In genomic region chr1:55085781-55086366, GRCm38 (mm10) we compare ENCODE assay signal across 8 mouse cellular contexts. TPM values are rescaled to one million over a fixed set of nuclear protein-coding genes. Genes with fewer than 3 reads are reported as not detected.
DNase-seq lines count a peak whose midpoint lies in the region; ATAC-seq and TF ChIP-seq lines count a peak whose summit lies in the region.

No protein-coding gene starts in this region.

- H3K4me3 ChIP-seq in kidney, postnatal 0 days (replicated peaks; ENCODE audit: low read depth, low read length): no peak overlapping the region
- H3K4me3 ChIP-seq in kidney, adult 2 months (ENCODE audit: insufficient read depth, low read depth, low read length): no peak overlapping the region
- peak overlapping the region; percentile 98 for H3K4me3 ChIP-seq in embryonic facial prominence, embryonic 14.5 days (ENCODE audit: low read depth, low read length)
- peak overlapping the region; percentile 97 for H3K4me3 ChIP-seq in limb, embryonic 10.5 days
- no peak overlapping the region; the same call in 1 of the 2 replicates for H3K4me3 ChIP-seq in neural tube, embryonic 14.5 days (ENCODE audit: low read depth, low read length)

- H3K9ac ChIP-seq in kidney, postnatal 0 days (ENCODE audit: low read depth, low read length): no peak overlapping the region
- peak overlapping the region; percentile 94; the same call in 1 of the 2 replicates for H3K9ac ChIP-seq in embryonic facial prominence, embryonic 14.5 days (ENCODE audit: low read depth, low read length)
- no peak overlapping the region for H3K9ac ChIP-seq in neural tube, embryonic 14.5 days (replicated peaks; ENCODE audit: low read depth, low read length)

- DNase-seq in kidney, postnatal 0 days (ENCODE audit: low spot score): no peak
- no peak for DNase-seq in kidney, adult 2 months
- no peak for DNase-seq in embryonic facial prominence, embryonic 14.5 days (ENCODE audit: low spot score)
- no peak for DNase-seq in limb, embryonic 10.5 days (ENCODE audit: low spot score)
- no peak for DNase-seq in thymus, postnatal 10 days (ENCODE audit: low spot score in 2 of 2)
- no peak for DNase-seq in right cerebral cortex, adult 2 months (ENCODE audit: low spot score in 2 of 2)

- H3K9me3 ChIP-seq in kidney, postnatal 0 days (replicated peaks; ENCODE audit: low read length): no peaks in the 10 kb centered on the region
- H3K9me3 ChIP-seq in embryonic facial prominence, embryonic 14.5 days (ENCODE audit: control insufficient read depth, low read length): 0 out of 2 replicates have a peak, but pooled peaks cover 7% of the 10 kb centered on the region
- no peaks in the 10 kb centered on the region for H3K9me3 ChIP-seq in limb, embryonic 10.5 days (replicated peaks)
- no peaks in the 10 kb centered on the region for H3K9me3 ChIP-seq in neural tube, embryonic 14.5 days (ENCODE audit: control insufficient read depth, low read length)

- 0 out of 2 replicates have a peak, but pooled peaks cover 4% of the 10 kb centered on the region for H3K4me1 ChIP-seq in kidney, postnatal 0 days (replicated peaks; ENCODE audit: insufficient read depth, low read length)
- H3K4me1 ChIP-seq in kidney, adult 2 months (ENCODE audit: control insufficient read depth, insufficient read depth, low read length): peaks cover 2% of the 10 kb centered on the region; the same call in 1 of the 2 replicates
- H3K4me1 ChIP-seq in embryonic facial prominence, embryonic 14.5 days (ENCODE audit: control insufficient read depth, insufficient read depth, low read length): peaks cover 18% of the 10 kb centered on the region
- H3K4me1 ChIP-seq in limb, embryonic 10.5 days: peaks cover 32% of the 10 kb centered on the region
- H3K4me1 ChIP-seq in neural tube, embryonic 14.5 days (ENCODE audit: control insufficient read depth, insufficient read depth, low read length): peaks cover 14% of the 10 kb centered on the region

- ATAC-seq in kidney, postnatal 0 days (replicated peaks; ENCODE audit: low FRiP score, low read depth): no peak
- no peak for ATAC-seq in embryonic facial prominence, embryonic 14.5 days (ENCODE audit: low read depth)
- ATAC-seq in neural tube, embryonic 14.5 days (ENCODE audit: low read depth): no peak
- no peak for ATAC-seq in CD4-positive, CD25-positive, alpha-beta regulatory T cell, adult 4 months

- H3K4me2 ChIP-seq in kidney, postnatal 0 days (ENCODE audit: low read length): peak overlapping the region; percentile 82
- peak overlapping the region; percentile 92 for H3K4me2 ChIP-seq in embryonic facial prominence, embryonic 14.5 days (ENCODE audit: low read depth, low read length)
- peak overlapping the region; percentile 94; the same call in 1 of the 2 replicates for H3K4me2 ChIP-seq in neural tube, embryonic 14.5 days (ENCODE audit: low read depth, low read length)

- H3K36me3 ChIP-seq in kidney, postnatal 0 days (ENCODE audit: insufficient read depth, low read length): peaks cover 29% of the 10 kb centered on the region
- peaks cover 9% of the 10 kb centered on the region; the same call in 1 of the 2 replicates for H3K36me3 ChIP-seq in kidney, adult 2 months (ENCODE audit: control insufficient read depth, insufficient read depth, low read length)
- H3K36me3 ChIP-seq in embryonic facial prominence, embryonic 14.5 days (ENCODE audit: control insufficient read depth, insufficient read depth, low read length): peaks cover 54% of the 10 kb centered on the region
- peaks cover 72% of the 10 kb centered on the region for H3K36me3 ChIP-seq in limb, embryonic 10.5 days
- peaks cover 33% of the 10 kb centered on the region for H3K36me3 ChIP-seq in neural tube, embryonic 14.5 days (ENCODE audit: control insufficient read depth, insufficient read depth, low read length)

- TF ChIP-seq CTCF in kidney, postnatal 0 days (IDR thresholded peaks at IDR 0.05; ENCODE audit: low read depth): peak; percentile 17; the same call in 1 of the 2 replicates
- no peak for TF ChIP-seq CTCF in kidney, adult 2 months (conservative IDR thresholded peaks at IDR 0.05; ENCODE audit: insufficient read depth, insufficient read length, low read depth, low read length)

- no peaks in the 10 kb centered on the region for H3K27me3 ChIP-seq in kidney, postnatal 0 days (ENCODE audit: insufficient read depth, low read length)
- H3K27me3 ChIP-seq in kidney, adult 2 months (replicated peaks; ENCODE audit: control insufficient read depth, insufficient read depth, low read length): no peaks in the 10 kb centered on the region
- H3K27me3 ChIP-seq in embryonic facial prominence, embryonic 14.5 days (replicated peaks; ENCODE audit: control insufficient read depth, insufficient read depth, low read length): no peaks in the 10 kb centered on the region
- H3K27me3 ChIP-seq in limb, embryonic 10.5 days (ENCODE audit: low read depth, poor library complexity, severe bottlenecking): no peaks in the 10 kb centered on the region
- H3K27me3 ChIP-seq in neural tube, embryonic 14.5 days (ENCODE audit: control insufficient read depth, insufficient read depth, low read length): no peaks in the 10 kb centered on the region

- TF ChIP-seq POLR2A in kidney, adult 2 months (IDR thresholded peaks at IDR 0.05; ENCODE audit: low read depth, low read length): no peak

- 47% methylated on average over 7 of the region's 7 CpGs for WGBS in kidney, postnatal 0 days
- WGBS in kidney, adult 2 months: 51% methylated on average over 7 of the region's 7 CpGs
- 50% methylated on average over 7 of the region's 7 CpGs for WGBS in embryonic facial prominence, embryonic 14.5 days
- WGBS in limb, embryonic 10.5 days: 61% methylated on average over 7 of the region's 7 CpGs
- 46% methylated on average over 7 of the region's 7 CpGs for WGBS in neural tube, embryonic 14.5 days

- no peak overlapping the region for H3K27ac ChIP-seq in kidney, postnatal 0 days
- H3K27ac ChIP-seq in kidney, adult 2 months (ENCODE audit: insufficient read depth, low read depth, low read length): no peak overlapping the region
- H3K27ac ChIP-seq in embryonic facial prominence, embryonic 14.5 days (replicated peaks; ENCODE audit: low read depth, low read length): no peak overlapping the region
- no peak overlapping the region for H3K27ac ChIP-seq in limb, embryonic 10.5 days
- H3K27ac ChIP-seq in neural tube, embryonic 14.5 days (ENCODE audit: low read depth, low read length): no peak overlapping the region

RNA-seq across cellular contexts. Expression of gene Hspe1, which starts 2.1 kb away (rescaled TPM):
- 528 and 576 TPM in 2 replicates for polyA plus RNA-seq in kidney, postnatal 0 days (2015; fragmentation: Nextera tagmentation; extraction: Ambion mirVana)
- 46.2 and 90.1 TPM in 2 replicates for polyA plus RNA-seq in kidney, adult 2 months (2012; rRNA removed)
- 387 and 459 TPM in 2 replicates for polyA plus RNA-seq in embryonic facial prominence, embryonic 14.5 days (2014; fragmentation: Nextera tagmentation; extraction: Ambion mirVana)
- 611 and 851 TPM in 2 replicates for polyA plus RNA-seq in limb, embryonic 10.5 days (2016; fragmentation: Nextera tagmentation; extraction: Ambion mirVana)
- polyA plus RNA-seq in neural tube, embryonic 14.5 days (2014; fragmentation: Nextera tagmentation; extraction: Ambion mirVana): 245 and 250 TPM in 2 replicates
- 100 to 1,000 TPM; 128 to 193 TPM for polyA plus RNA-seq in CD4-positive, CD25-positive, alpha-beta regulatory T cell, adult 4 months (2017; shearing (Covaris generic))

RNA-seq across cellular contexts. Expression of gene Hspd1, which starts 2.2 kb away (rescaled TPM):
- polyA plus RNA-seq in kidney, postnatal 0 days (2015; fragmentation: Nextera tagmentation; extraction: Ambion mirVana): 315 and 358 TPM in 2 replicates
- 66.8 and 99.8 TPM in 2 replicates for polyA plus RNA-seq in kidney, adult 2 months (2012; rRNA removed)
- 298 and 311 TPM in 2 replicates for polyA plus RNA-seq in embryonic facial prominence, embryonic 14.5 days (2014; fragmentation: Nextera tagmentation; extraction: Ambion mirVana)
- 563 and 717 TPM in 2 replicates for polyA plus RNA-seq in limb, embryonic 10.5 days (2016; fragmentation: Nextera tagmentation; extraction: Ambion mirVana)
- 230 and 233 TPM in 2 replicates for polyA plus RNA-seq in neural tube, embryonic 14.5 days (2014; fragmentation: Nextera tagmentation; extraction: Ambion mirVana)
- 100 to 1,000 TPM; 145 to 175 TPM for polyA plus RNA-seq in CD4-positive, CD25-positive, alpha-beta regulatory T cell, adult 4 months (2017; shearing (Covaris generic))

RNA-seq across cellular contexts. Expression of gene Coq10b, which starts 33.3 kb away (rescaled TPM):
- 23.9 and 25.5 TPM in 2 replicates for polyA plus RNA-seq in kidney, postnatal 0 days (2015; fragmentation: Nextera tagmentation; extraction: Ambion mirVana)
- polyA plus RNA-seq in kidney, adult 2 months (2012; rRNA removed): 16.2 and 20.7 TPM in 2 replicates
- polyA plus RNA-seq in embryonic facial prominence, embryonic 14.5 days (2014; fragmentation: Nextera tagmentation; extraction: Ambion mirVana): 20.1 and 22.7 TPM in 2 replicates
- 19.0 and 19.5 TPM in 2 replicates for polyA plus RNA-seq in limb, embryonic 10.5 days (2016; fragmentation: Nextera tagmentation; extraction: Ambion mirVana)
- polyA plus RNA-seq in neural tube, embryonic 14.5 days (2014; fragmentation: Nextera tagmentation; extraction: Ambion mirVana): 32.5 and 33.9 TPM in 2 replicates
- polyA plus RNA-seq in CD4-positive, CD25-positive, alpha-beta regulatory T cell, adult 4 months (2017; shearing (Covaris generic)): 10 to 100 TPM; 14.8 to 18.2 TPM

RNA-seq across cellular contexts. Expression of gene Mob4, which starts 45.2 kb away (rescaled TPM):
- 122 TPM in 2 replicates for polyA plus RNA-seq in kidney, postnatal 0 days (2015; fragmentation: Nextera tagmentation; extraction: Ambion mirVana)
- polyA plus RNA-seq in kidney, adult 2 months (2012; rRNA removed): 10.3 and 16.0 TPM in 2 replicates
- 117 and 122 TPM in 2 replicates for polyA plus RNA-seq in embryonic facial prominence, embryonic 14.5 days (2014; fragmentation: Nextera tagmentation; extraction: Ambion mirVana)
- polyA plus RNA-seq in limb, embryonic 10.5 days (2016; fragmentation: Nextera tagmentation; extraction: Ambion mirVana): 125 and 139 TPM in 2 replicates
- polyA plus RNA-seq in neural tube, embryonic 14.5 days (2014; fragmentation: Nextera tagmentation; extraction: Ambion mirVana): 189 and 204 TPM in 2 replicates
- polyA plus RNA-seq in CD4-positive, CD25-positive, alpha-beta regulatory T cell, adult 4 months (2017; shearing (Covaris generic)): 100 to 1,000 TPM; 114 to 124 TPM

RNA-seq across cellular contexts. Expression of gene Sf3b1, which starts 58.6 kb away (rescaled TPM):
- polyA plus RNA-seq in kidney, postnatal 0 days (2015; fragmentation: Nextera tagmentation; extraction: Ambion mirVana): 271 and 294 TPM in 2 replicates
- polyA plus RNA-seq in kidney, adult 2 months (2012; rRNA removed): 24.3 and 33.6 TPM in 2 replicates
- polyA plus RNA-seq in embryonic facial prominence, embryonic 14.5 days (2014; fragmentation: Nextera tagmentation; extraction: Ambion mirVana): 275 and 304 TPM in 2 replicates
- polyA plus RNA-seq in limb, embryonic 10.5 days (2016; fragmentation: Nextera tagmentation; extraction: Ambion mirVana): 246 and 282 TPM in 2 replicates
- polyA plus RNA-seq in neural tube, embryonic 14.5 days (2014; fragmentation: Nextera tagmentation; extraction: Ambion mirVana): 332 and 341 TPM in 2 replicates
- polyA plus RNA-seq in CD4-positive, CD25-positive, alpha-beta regulatory T cell, adult 4 months (2017; shearing (Covaris generic)): 100 to 1,000 TPM; 411 to 495 TPM

Comparison
In these comparisons a context has a peak if more than half of its experiments do, and no peak if none do; other contexts are left out.
1. H3K4me3 ChIP-seq: peak in embryonic facial prominence, embryonic 14.5 days (single experiment) and limb, embryonic 10.5 days (single experiment); none in kidney, postnatal 0 days (single experiment), kidney, adult 2 months (single experiment) and neural tube, embryonic 14.5 days (single experiment).
2. Peak in every context shown above with its lines, with median percentiles within 50 percentile points of each other: H3K4me2 ChIP-seq.